Mouse (Mus musculus): ENCODE data around the gene Tead2. TPM values are rescaled to one million over a fixed set of nuclear protein-coding genes. Genes with fewer than 3 reads are reported as not detected.

Gene Tead2
- polyA plus RNA-seq, 1 experiment from 2014 or later = 20.2 TPM

DNA sequence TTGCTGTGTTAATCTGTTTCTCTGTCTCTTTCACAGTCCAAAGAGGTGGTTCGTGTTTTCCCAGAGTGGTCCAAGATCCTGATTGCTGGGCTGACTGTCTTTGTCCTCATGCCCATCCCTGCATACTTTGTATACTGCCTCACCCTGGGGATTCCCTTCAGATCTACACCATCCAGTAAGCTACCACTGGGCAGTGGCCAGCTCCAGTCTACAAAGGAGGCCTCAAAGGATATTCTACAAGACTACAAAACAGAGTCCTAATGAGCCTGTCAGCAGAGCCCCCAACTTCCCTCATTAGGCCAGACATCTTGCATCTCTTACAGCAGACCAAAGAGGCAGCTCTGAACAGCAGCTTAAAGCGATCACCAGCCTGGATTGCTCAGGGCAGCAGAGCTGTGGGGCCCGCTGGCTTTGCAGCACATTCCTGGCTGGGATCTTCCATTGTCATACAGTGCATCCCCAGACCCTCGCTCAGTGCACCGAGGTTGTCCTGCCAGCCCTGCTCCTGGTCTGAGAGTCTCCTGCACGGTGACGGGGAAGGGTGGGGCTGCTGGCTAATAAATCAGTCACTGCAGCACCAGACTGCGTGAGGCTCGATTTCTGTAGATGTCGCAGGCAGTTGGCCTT is 57.3 kb downstream of the Tead2 start:
- H3K4me2 ChIP-seq (ENCODE audit: low read depth, low read length) = no peak overlapping the region
- ATAC-seq = no peak
- WGBS (ENCODE audit: insufficient replicate concordance) = 63% methylated on average over 10 of the region's 10 CpGs

GRCm38 (mm10) chr7:45273672-45274071 is 58.1 kb downstream of the Tead2 start:
- TF ChIP-seq CTCF (IDR thresholded peaks at IDR 0.05; ENCODE audit: low read depth) (no peak), EP300 (IDR thresholded peaks at IDR 0.05; ENCODE audit: low read depth) (no peak)
- no peaks in the 10 kb centered on the region for H3K27me3 ChIP-seq (ENCODE audit: insufficient read depth, low read length)
- ATAC-seq = peak; percentile 71
- H3K4me1 ChIP-seq (ENCODE audit: insufficient read depth) = peaks cover 6% of the 10 kb centered on the region; the same call in 1 of the 2 replicates
- no peak overlapping the region; the same call in 1 of the 2 replicates for H3K27ac ChIP-seq (ENCODE audit: low read depth)
- no peaks in the 10 kb centered on the region for H3K9me3 ChIP-seq (ENCODE audit: low read length)
- 70% methylated on average over 8 of the region's 8 CpGs for WGBS (ENCODE audit: insufficient replicate concordance)
- no peak overlapping the region for H3K9ac ChIP-seq (replicated peaks)
- no peak overlapping the region for H3K4me2 ChIP-seq (ENCODE audit: low read depth, low read length)
- no peaks in the 10 kb centered on the region for H3K36me3 ChIP-seq (replicated peaks; ENCODE audit: insufficient read depth, low read length)
- no peak for DNase-seq
- H3K4me3 ChIP-seq (ENCODE audit: low read depth, low read length) = no peak overlapping the region

More for the DNA sequence above, 57.3 kb downstream of the Tead2 start:
- H3K36me3 ChIP-seq (replicated peaks; ENCODE audit: insufficient read depth, low read length) = no peaks in the 10 kb centered on the region
- H3K4me1 ChIP-seq (ENCODE audit: insufficient read depth) = peaks cover 6% of the 10 kb centered on the region; the same call in 1 of the 2 replicates
- TF ChIP-seq CTCF (IDR thresholded peaks at IDR 0.05; ENCODE audit: low read depth) (no peak), EP300 (IDR thresholded peaks at IDR 0.05; ENCODE audit: low read depth) (no peak)
- H3K27ac ChIP-seq (ENCODE audit: low read depth) = no peak overlapping the region
- H3K9ac ChIP-seq (replicated peaks) = no peak overlapping the region
- H3K27me3 ChIP-seq (ENCODE audit: insufficient read depth, low read length) = no peaks in the 10 kb centered on the region
- no peaks in the 10 kb centered on the region for H3K9me3 ChIP-seq (ENCODE audit: low read length)
- no peak for DNase-seq
- H3K4me3 ChIP-seq (ENCODE audit: low read depth, low read length) = no peak overlapping the region

DNA sequence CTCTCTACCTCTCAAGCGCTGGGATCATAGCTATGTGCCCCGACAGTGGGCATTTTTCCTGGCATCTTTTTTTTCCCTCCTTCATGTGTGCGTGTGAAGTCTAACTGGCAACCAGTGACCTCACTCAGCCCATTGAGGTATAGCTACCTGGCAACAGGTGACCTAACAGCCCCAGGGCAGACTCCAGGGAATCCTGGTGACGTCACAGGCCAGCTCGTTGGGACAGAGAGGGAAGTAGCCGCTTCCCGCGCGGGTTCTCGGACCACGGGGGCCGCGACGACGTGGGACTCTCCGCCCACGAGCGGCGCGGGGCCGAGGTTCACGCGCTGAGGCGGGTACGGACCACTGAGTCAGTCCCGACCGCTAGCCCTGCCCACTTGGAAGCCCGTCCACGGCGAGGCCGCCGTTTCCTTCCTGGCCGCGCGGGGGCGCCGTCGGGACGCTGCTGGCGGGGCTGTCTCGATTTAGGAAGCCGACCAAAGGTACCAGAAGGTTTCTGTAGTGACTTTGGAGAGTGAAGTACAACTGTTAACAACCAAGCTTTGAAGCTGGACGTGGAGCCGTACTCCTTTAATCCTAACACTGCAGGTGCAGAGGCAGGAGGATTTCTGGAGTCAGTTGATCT is 61.7 kb downstream of the Tead2 start, which contains the start of gene Slc6a21:
Slc6a21 (plus strand) TSS at position 378 of the 625 bp plus-strand sequence.
- Histone ChIP-seq H3K36me3 (replicated peaks; ENCODE audit: insufficient read depth, low read length) (no peaks in the 10 kb centered on the region), H3K9ac (replicated peaks) (peak within 1 kb of the TSS; percentile 42), H3K9me3 (ENCODE audit: low read length) (no peaks in the 10 kb centered on the region), H3K4me2 (ENCODE audit: low read depth, low read length) (peak within 1 kb of the TSS; percentile 72), H3K4me3 (ENCODE audit: low read depth, low read length) (peak within 1 kb of the TSS; percentile 50), H3K27ac (ENCODE audit: low read depth) (no peak within 1 kb of the TSS), H3K4me1 (ENCODE audit: insufficient read depth) (peaks cover 6% of the 10 kb centered on the region; the same call in 1 of the 2 replicates), H3K27me3 (ENCODE audit: insufficient read depth, low read length) (no peaks in the 10 kb centered on the region)
- peak; percentile 88 for ATAC-seq
- TF ChIP-seq CTCF (IDR thresholded peaks at IDR 0.05; ENCODE audit: low read depth) (peak; percentile 94), EP300 (IDR thresholded peaks at IDR 0.05; ENCODE audit: low read depth) (no peak)
- peak; percentile 87 for DNase-seq
- 9% methylated on average over 44 of the region's 44 CpGs for WGBS (ENCODE audit: insufficient replicate concordance)

Small RNA genes lying within 50 kb of the gene (microRNA-seq; reads per million reads assigned to microRNA genes)
- gene Mir7055 = not detected

Other genes starting within 250 kb of the Tead2 start
- 0.98 and 1.1 TPM in 2 replicates for gene Cpt1c, start 240.9 kb upstream of the Tead2 start, polyA plus RNA-seq (2015; fragmentation: Nextera tagmentation; extraction: Ambion mirVana)
- 73.2 and 76.8 TPM in 2 replicates for gene Prmt1, start 229.2 kb upstream of the Tead2 start, polyA plus RNA-seq (2015; fragmentation: Nextera tagmentation; extraction: Ambion mirVana)
- gene Irf3, start 218.1 kb upstream of the Tead2 start, polyA plus RNA-seq (2015; fragmentation: Nextera tagmentation; extraction: Ambion mirVana) = 35.9 and 38.0 TPM in 2 replicates
- gene Bcl2l12, start 217.0 kb upstream of the Tead2 start, polyA plus RNA-seq (2015; fragmentation: Nextera tagmentation; extraction: Ambion mirVana) = 11.7 and 13.1 TPM in 2 replicates
- 7.5 and 8.1 TPM in 2 replicates for gene Scaf1, start 199.4 kb upstream of the Tead2 start, polyA plus RNA-seq (2015; fragmentation: Nextera tagmentation; extraction: Ambion mirVana)
- 25.4 and 31.4 TPM in 2 replicates for gene Rras, start 197.8 kb upstream of the Tead2 start, polyA plus RNA-seq (2015; fragmentation: Nextera tagmentation; extraction: Ambion mirVana)
- 1.6 and 1.7 TPM in 2 replicates for gene Prr12, start 162.9 kb upstream of the Tead2 start, polyA plus RNA-seq (2015; fragmentation: Nextera tagmentation; extraction: Ambion mirVana)
- 22.2 and 22.6 TPM in 2 replicates for gene Nosip, start 153.3 kb upstream of the Tead2 start, polyA plus RNA-seq (2015; fragmentation: Nextera tagmentation; extraction: Ambion mirVana)
- 19.7 and 20.4 TPM in 2 replicates for gene Prrg2, start 153.1 kb upstream of the Tead2 start, polyA plus RNA-seq (2015; fragmentation: Nextera tagmentation; extraction: Ambion mirVana)
- gene Rcn3, start 123.5 kb upstream of the Tead2 start, polyA plus RNA-seq (2015; fragmentation: Nextera tagmentation; extraction: Ambion mirVana) = 17.1 and 17.9 TPM in 2 replicates
- gene Fcgrt, start 111.9 kb upstream of the Tead2 start, polyA plus RNA-seq (2015; fragmentation: Nextera tagmentation; extraction: Ambion mirVana) = 150 and 154 TPM in 2 replicates
- gene Rps11, start 91.3 kb upstream of the Tead2 start, polyA plus RNA-seq (2015; fragmentation: Nextera tagmentation; extraction: Ambion mirVana) = 681 and 696 TPM in 2 replicates
- gene Rpl13a, start 87.0 kb upstream of the Tead2 start, polyA plus RNA-seq (2015; fragmentation: Nextera tagmentation; extraction: Ambion mirVana) = 938 and 993 TPM in 2 replicates
- gene Gm45713, start 79.5 kb upstream of the Tead2 start, polyA plus RNA-seq (2015; fragmentation: Nextera tagmentation; extraction: Ambion mirVana) = 0.27 and 0.70 TPM in 2 replicates
- gene Flt3l, start 79.3 kb upstream of the Tead2 start, polyA plus RNA-seq (2015; fragmentation: Nextera tagmentation; extraction: Ambion mirVana) = 2.0 and 2.3 TPM in 2 replicates
- gene Pih1d1, start 61.5 kb upstream of the Tead2 start, polyA plus RNA-seq (2015; fragmentation: Nextera tagmentation; extraction: Ambion mirVana) = 37.6 and 37.8 TPM in 2 replicates
- 26.8 and 29.6 TPM in 2 replicates for gene Aldh16a1, start 61.2 kb upstream of the Tead2 start, polyA plus RNA-seq (2015; fragmentation: Nextera tagmentation; extraction: Ambion mirVana)
- gene Slc17a7, start 51.8 kb upstream of the Tead2 start, polyA plus RNA-seq (2015; fragmentation: Nextera tagmentation; extraction: Ambion mirVana) = not detected in 2 replicates
- gene Gfy, start 36.2 kb upstream of the Tead2 start, polyA plus RNA-seq (2015; fragmentation: Nextera tagmentation; extraction: Ambion mirVana) = not detected in 2 replicates
- not detected in 2 replicates for gene Pth2, start 34.8 kb upstream of the Tead2 start, polyA plus RNA-seq (2015; fragmentation: Nextera tagmentation; extraction: Ambion mirVana)
- gene Ccdc155, start 10.9 kb upstream of the Tead2 start, polyA plus RNA-seq (2015; fragmentation: Nextera tagmentation; extraction: Ambion mirVana) = 0.06 TPM in 1 of 2 replicates, not detected in the other
- gene Dkkl1, start 3.6 kb upstream of the Tead2 start, polyA plus RNA-seq (2015; fragmentation: Nextera tagmentation; extraction: Ambion mirVana) = 0.95 and 1.5 TPM in 2 replicates
- gene Cd37, start 23.4 kb downstream of the Tead2 start, polyA plus RNA-seq (2015; fragmentation: Nextera tagmentation; extraction: Ambion mirVana) = 29.8 and 31.8 TPM in 2 replicates
- gene Slc6a16, start 25.3 kb downstream of the Tead2 start, polyA plus RNA-seq (2015; fragmentation: Nextera tagmentation; extraction: Ambion mirVana) = 0.46 and 0.49 TPM in 2 replicates
- 0.32 and 0.43 TPM in 2 replicates for gene Slc6a21, start 61.8 kb downstream of the Tead2 start, polyA plus RNA-seq (2015; fragmentation: Nextera tagmentation; extraction: Ambion mirVana)
- 6.9 and 7.0 TPM in 2 replicates for gene Trpm4, start 118.0 kb downstream of the Tead2 start, polyA plus RNA-seq (2015; fragmentation: Nextera tagmentation; extraction: Ambion mirVana)
- 0.05 and 0.31 TPM in 2 replicates for gene Hrc, start 119.5 kb downstream of the Tead2 start, polyA plus RNA-seq (2015; fragmentation: Nextera tagmentation; extraction: Ambion mirVana)
- not detected in 2 replicates for gene Ppfia3, start 151.3 kb downstream of the Tead2 start, polyA plus RNA-seq (2015; fragmentation: Nextera tagmentation; extraction: Ambion mirVana)
- not detected in 2 replicates for gene Lin7b, start 154.8 kb downstream of the Tead2 start, polyA plus RNA-seq (2015; fragmentation: Nextera tagmentation; extraction: Ambion mirVana)
- gene Snrnp70, start 180.0 kb downstream of the Tead2 start, polyA plus RNA-seq (2015; fragmentation: Nextera tagmentation; extraction: Ambion mirVana) = 53.7 and 57.2 TPM in 2 replicates
- gene Kcna7, start 189.9 kb downstream of the Tead2 start, polyA plus RNA-seq (2015; fragmentation: Nextera tagmentation; extraction: Ambion mirVana) = 0.05 TPM in 1 of 2 replicates, not detected in the other
- gene Ntf5, start 197.9 kb downstream of the Tead2 start, polyA plus RNA-seq (2015; fragmentation: Nextera tagmentation; extraction: Ambion mirVana) = 0.05 and 0.15 TPM in 2 replicates
- gene Lhb, start 205.1 kb downstream of the Tead2 start, polyA plus RNA-seq (2015; fragmentation: Nextera tagmentation; extraction: Ambion mirVana) = not detected in 2 replicates
- 3.3 TPM in 2 replicates for gene Gys1, start 219.1 kb downstream of the Tead2 start, polyA plus RNA-seq (2015; fragmentation: Nextera tagmentation; extraction: Ambion mirVana)
- gene Ruvbl2, start 222.3 kb downstream of the Tead2 start, polyA plus RNA-seq (2015; fragmentation: Nextera tagmentation; extraction: Ambion mirVana) = 30.1 and 36.5 TPM in 2 replicates
- 5,147 and 5,518 TPM in 2 replicates for gene Ftl1, start 244.1 kb downstream of the Tead2 start, polyA plus RNA-seq (2015; fragmentation: Nextera tagmentation; extraction: Ambion mirVana)

All from liver, postnatal 0 days (tissue).